Comparison of ENCODE assay signal across 8 mouse cellular contexts in the genomic region with DNA sequence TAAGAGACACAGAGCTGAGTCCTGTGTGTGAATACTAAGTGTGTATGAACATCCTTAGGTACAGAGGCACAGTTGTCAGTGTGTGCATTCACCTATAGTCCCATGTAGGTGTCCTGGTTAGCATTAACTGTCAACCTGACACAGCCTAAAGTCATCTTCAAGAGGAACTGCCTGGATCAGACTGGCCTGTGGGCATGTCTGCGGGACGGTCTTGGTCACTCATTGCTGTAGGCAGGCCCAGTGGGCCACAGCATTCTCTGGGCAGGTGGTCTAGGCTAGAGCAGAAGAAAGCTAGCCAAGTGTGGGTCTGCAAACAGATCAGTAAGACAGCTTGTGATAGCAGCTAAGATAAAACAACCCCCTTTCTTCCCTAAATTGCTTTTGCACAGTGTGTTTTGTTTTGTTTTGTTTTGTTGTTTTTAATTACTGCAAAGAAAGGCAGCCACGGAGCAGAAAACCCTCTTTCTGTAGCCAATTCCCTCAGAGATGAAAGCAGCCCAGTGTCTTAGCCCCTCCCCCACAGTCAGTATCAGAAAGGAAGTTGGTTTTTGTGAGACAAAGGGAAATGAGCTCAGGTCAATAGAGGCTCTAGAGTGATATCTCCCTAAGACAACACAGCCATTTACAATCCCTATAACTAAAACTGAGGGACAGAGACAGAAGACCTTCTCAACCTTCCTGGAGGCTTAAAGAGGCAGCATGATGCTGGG.
DNase-seq lines count a peak whose midpoint lies in the region; ATAC-seq lines count a peak whose summit lies in the region.

No protein-coding gene starts in this region.

- no peaks in the 10 kb centered on the region for H3K27me3 ChIP-seq in hindbrain, embryonic 12.5 days
- H3K27me3 ChIP-seq in hindbrain, embryonic 16.5 days (replicated peaks; ENCODE audit: control insufficient read depth, insufficient read depth, low read length) = no peaks in the 10 kb centered on the region
- H3K27me3 ChIP-seq in megakaryocyte, embryonic 14.5 days (replicated peaks) = peaks cover 48% of the 10 kb centered on the region
- H3K27me3 ChIP-seq in neural tube, embryonic 15.5 days (replicated peaks) = no peaks in the 10 kb centered on the region

- no peak overlapping the region for H3K4me3 ChIP-seq in hindbrain, embryonic 12.5 days
- H3K4me3 ChIP-seq in hindbrain, embryonic 16.5 days (ENCODE audit: low read length) = no peak overlapping the region
- H3K4me3 ChIP-seq in megakaryocyte, embryonic 14.5 days (replicated peaks) = peak overlapping the region; percentile 75
- no peak overlapping the region for H3K4me3 ChIP-seq in neural tube, embryonic 15.5 days (replicated peaks)

- H3K27ac ChIP-seq in hindbrain, embryonic 12.5 days = no peak overlapping the region; the same call in 1 of the 2 replicates
- no peak overlapping the region for H3K27ac ChIP-seq in hindbrain, embryonic 16.5 days (ENCODE audit: low read depth, low read length)
- H3K27ac ChIP-seq in neural tube, embryonic 15.5 days (replicated peaks) = no peak overlapping the region

- DNase-seq in CD4-positive, CD25-positive, alpha-beta regulatory T cell, adult 2 months (ENCODE audit: low read depth, low spot score) = peak; percentile 83
- no peak for DNase-seq in cerebellum, adult 11 months
- DNase-seq in right cerebral cortex, postnatal 4 days = no peak

- H3K9me3 ChIP-seq in hindbrain, embryonic 12.5 days (replicated peaks) = no peaks in the 10 kb centered on the region
- no peaks in the 10 kb centered on the region; the same call in 1 of the 2 replicates for H3K9me3 ChIP-seq in hindbrain, embryonic 16.5 days (ENCODE audit: control insufficient read depth, low read length)
- H3K9me3 ChIP-seq in megakaryocyte, embryonic 14.5 days = peaks cover 12% of the 10 kb centered on the region
- no peaks in the 10 kb centered on the region for H3K9me3 ChIP-seq in neural tube, embryonic 15.5 days (replicated peaks)

- H3K36me3 ChIP-seq in hindbrain, embryonic 12.5 days = no peaks in the 10 kb centered on the region
- no peaks in the 10 kb centered on the region for H3K36me3 ChIP-seq in hindbrain, embryonic 16.5 days (ENCODE audit: control insufficient read depth, insufficient read depth, low read length)
- H3K36me3 ChIP-seq in megakaryocyte, embryonic 14.5 days (replicated peaks; ENCODE audit: low read length) = no peaks in the 10 kb centered on the region
- no peaks in the 10 kb centered on the region for H3K36me3 ChIP-seq in neural tube, embryonic 15.5 days

- H3K9ac ChIP-seq in hindbrain, embryonic 12.5 days = no peak overlapping the region
- H3K9ac ChIP-seq in hindbrain, embryonic 16.5 days (ENCODE audit: low read depth, low read length) = no peak overlapping the region
- no peak overlapping the region for H3K9ac ChIP-seq in neural tube, embryonic 15.5 days (replicated peaks)

- WGBS in hindbrain, embryonic 12.5 days = 45% methylated on average over 3 of the region's 3 CpGs
- 58% methylated on average over 3 of the region's 3 CpGs for WGBS in hindbrain, embryonic 16.5 days
- 35% methylated on average over 3 of the region's 3 CpGs for WGBS in neural tube, embryonic 15.5 days

- no peak overlapping the region for H3K4me2 ChIP-seq in hindbrain, embryonic 12.5 days (replicated peaks)
- H3K4me2 ChIP-seq in hindbrain, embryonic 16.5 days (ENCODE audit: low read length) = no peak overlapping the region
- no peak overlapping the region for H3K4me2 ChIP-seq in neural tube, embryonic 15.5 days

- ATAC-seq in hindbrain, embryonic 12.5 days (ENCODE audit: low FRiP score) = 0 out of 2 replicates have a peak, but pooled peaks have one; percentile 32
- no peak for ATAC-seq in hindbrain, embryonic 16.5 days
- peak; percentile 54 for ATAC-seq in common myeloid progenitor, adult 5-6 weeks (replicated peaks; ENCODE audit: low read depth, poor library complexity, severe bottlenecking)
- ATAC-seq in neural tube, embryonic 15.5 days (ENCODE audit: low FRiP score) = no peak

- peaks cover 15% of the 10 kb centered on the region for H3K4me1 ChIP-seq in hindbrain, embryonic 12.5 days
- no peaks in the 10 kb centered on the region for H3K4me1 ChIP-seq in hindbrain, embryonic 16.5 days (ENCODE audit: control insufficient read depth, insufficient read depth, low read depth, low read length)
- peaks cover 51% of the 10 kb centered on the region for H3K4me1 ChIP-seq in megakaryocyte, embryonic 14.5 days
- H3K4me1 ChIP-seq in neural tube, embryonic 15.5 days = peaks cover 7% of the 10 kb centered on the region; the same call in 1 of the 2 replicates

Comparison
In these comparisons a context has a peak if more than half of its experiments do, and no peak if none do; other contexts are left out.
1. ATAC-seq: peak in hindbrain, embryonic 12.5 days (single experiment) and common myeloid progenitor, adult 5-6 weeks (single experiment); none in hindbrain, embryonic 16.5 days (single experiment) and neural tube, embryonic 15.5 days (single experiment).